ENCODE assay signal across 8 mouse cellular contexts in genomic region chr16:16599586-16600401, GRCm38 (mm10). TPM values are rescaled to one million over a fixed set of nuclear protein-coding genes. Genes with fewer than 3 reads are reported as not detected.
DNase-seq lines count a peak whose midpoint lies in the region; ATAC-seq and TF ChIP-seq lines count a peak whose summit lies in the region.

No protein-coding gene starts in this region.

- peak; percentile 8 to 11 for DNase-seq in B cell, adult 2 months
- DNase-seq in forebrain, embryonic 10.5 days (ENCODE audit: extremely low spot score, low spot score), result peak; percentile 52
- peak; percentile 22 for DNase-seq in thymus, postnatal 14 days

- WGBS in forebrain, embryonic 10.5 days, result under 1% methylated on average over 77 of the region's 77 CpGs
- under 1% methylated on average over 77 of the region's 77 CpGs for WGBS in heart, embryonic 13.5 days
- WGBS in kidney, embryonic 16.5 days, result under 1% methylated on average over 69 of the region's 77 CpGs
- 1% methylated on average over 72 of the region's 77 CpGs for WGBS in liver, embryonic 15.5 days (ENCODE audit: insufficient replicate concordance)
- under 1% methylated on average over 77 of the region's 77 CpGs for WGBS in neural tube, embryonic 12.5 days

- TF ChIP-seq CTCF in bone marrow macrophage, adult 2 months (IDR thresholded peaks at IDR 0.05; ENCODE audit: low read depth, low read length), result no peak

- H3K9ac ChIP-seq in heart, embryonic 13.5 days, result peak overlapping the region; percentile 92
- peak overlapping the region; percentile 95 for H3K9ac ChIP-seq in kidney, embryonic 16.5 days (replicated peaks; ENCODE audit: low read length)
- H3K9ac ChIP-seq in liver, embryonic 15.5 days, result peak overlapping the region; percentile 35; the same call in 1 of the 2 replicates
- H3K9ac ChIP-seq in neural tube, embryonic 12.5 days, result peak overlapping the region; percentile 81

- H3K27ac ChIP-seq in bone marrow macrophage, adult 2 months (ENCODE audit: insufficient read depth, low read depth, low read length), result no peak overlapping the region
- peak overlapping the region; percentile 87 for H3K27ac ChIP-seq in forebrain, embryonic 10.5 days
- 0 out of 2 replicates have a peak overlapping the region, but pooled peaks have one; percentile 24 for H3K27ac ChIP-seq in heart, embryonic 13.5 days (replicated peaks)
- peak overlapping the region; percentile 96 for H3K27ac ChIP-seq in kidney, embryonic 16.5 days (ENCODE audit: low read length)
- peak overlapping the region; percentile 55; the same call in 1 of the 2 replicates for H3K27ac ChIP-seq in liver, embryonic 15.5 days (replicated peaks)
- no peak overlapping the region for H3K27ac ChIP-seq in neural tube, embryonic 12.5 days

- no peaks in the 10 kb centered on the region for H3K4me1 ChIP-seq in bone marrow macrophage, adult 2 months (ENCODE audit: control insufficient read depth, insufficient read depth, low read length)
- H3K4me1 ChIP-seq in forebrain, embryonic 10.5 days, result peaks cover 15% of the 10 kb centered on the region
- H3K4me1 ChIP-seq in heart, embryonic 13.5 days, result peaks cover 7% of the 10 kb centered on the region
- peaks cover 13% of the 10 kb centered on the region; the same call in 1 of the 2 replicates for H3K4me1 ChIP-seq in kidney, embryonic 16.5 days (ENCODE audit: insufficient read depth, low read length)
- H3K4me1 ChIP-seq in liver, embryonic 15.5 days (replicated peaks), result no peaks in the 10 kb centered on the region
- no peaks in the 10 kb centered on the region; the same call in 1 of the 2 replicates for H3K4me1 ChIP-seq in neural tube, embryonic 12.5 days

- H3K36me3 ChIP-seq in forebrain, embryonic 10.5 days (replicated peaks), result no peaks in the 10 kb centered on the region
- H3K36me3 ChIP-seq in heart, embryonic 13.5 days, result no peaks in the 10 kb centered on the region
- no peaks in the 10 kb centered on the region for H3K36me3 ChIP-seq in kidney, embryonic 16.5 days (ENCODE audit: insufficient read depth, low read length)
- H3K36me3 ChIP-seq in liver, embryonic 15.5 days (replicated peaks), result no peaks in the 10 kb centered on the region
- H3K36me3 ChIP-seq in neural tube, embryonic 12.5 days, result no peaks in the 10 kb centered on the region

- no peaks in the 10 kb centered on the region for H3K9me3 ChIP-seq in forebrain, embryonic 10.5 days
- no peaks in the 10 kb centered on the region for H3K9me3 ChIP-seq in heart, embryonic 13.5 days
- no peaks in the 10 kb centered on the region for H3K9me3 ChIP-seq in kidney, embryonic 16.5 days (ENCODE audit: low read length)
- H3K9me3 ChIP-seq in liver, embryonic 15.5 days (replicated peaks), result no peaks in the 10 kb centered on the region
- H3K9me3 ChIP-seq in neural tube, embryonic 12.5 days, result no peaks in the 10 kb centered on the region

- peaks cover 31% of the 10 kb centered on the region for H3K27me3 ChIP-seq in forebrain, embryonic 10.5 days (ENCODE audit: poor library complexity, severe bottlenecking)
- no peaks in the 10 kb centered on the region for H3K27me3 ChIP-seq in heart, embryonic 13.5 days (replicated peaks)
- H3K27me3 ChIP-seq in kidney, embryonic 16.5 days (ENCODE audit: insufficient read depth, low read length), result no peaks in the 10 kb centered on the region
- H3K27me3 ChIP-seq in liver, embryonic 15.5 days, result peaks cover 31% of the 10 kb centered on the region
- H3K27me3 ChIP-seq in neural tube, embryonic 12.5 days (replicated peaks), result no peaks in the 10 kb centered on the region

- H3K4me2 ChIP-seq in heart, embryonic 13.5 days, result peak overlapping the region; percentile 92
- peak overlapping the region; percentile 84 for H3K4me2 ChIP-seq in kidney, embryonic 16.5 days (replicated peaks; ENCODE audit: low read depth, low read length)
- H3K4me2 ChIP-seq in liver, embryonic 15.5 days, result peak overlapping the region; percentile 75
- peak overlapping the region; percentile 99 for H3K4me2 ChIP-seq in neural tube, embryonic 12.5 days (replicated peaks)

- H3K4me3 ChIP-seq in bone marrow macrophage, adult 2 months (ENCODE audit: insufficient read depth, low read length), result peak overlapping the region; percentile 87
- peak overlapping the region; percentile 68 for H3K4me3 ChIP-seq in forebrain, embryonic 10.5 days
- peak overlapping the region; percentile 87 for H3K4me3 ChIP-seq in heart, embryonic 13.5 days
- H3K4me3 ChIP-seq in kidney, embryonic 16.5 days (ENCODE audit: low read length), result peak overlapping the region; percentile 90
- H3K4me3 ChIP-seq in liver, embryonic 15.5 days (replicated peaks), result peak overlapping the region; percentile 60
- peak overlapping the region; percentile 77 for H3K4me3 ChIP-seq in neural tube, embryonic 12.5 days

- peak; percentile 37; the same call in 1 of the 2 replicates for ATAC-seq in heart, embryonic 13.5 days (ENCODE audit: extremely low read depth, insufficient number of reproducible peaks, low FRiP score, low TSS enrichment)
- ATAC-seq in kidney, embryonic 16.5 days (ENCODE audit: low FRiP score, low TSS enrichment), result peak; percentile 99
- peak; percentile 80 for ATAC-seq in liver, embryonic 15.5 days (ENCODE audit: insufficient read depth)
- peak; percentile 91 for ATAC-seq in neural tube, embryonic 12.5 days (ENCODE audit: low FRiP score, low read depth)

- no peak for TF ChIP-seq POLR2A in bone marrow macrophage, adult 2 months (IDR thresholded peaks at IDR 0.05; ENCODE audit: borderline replicate concordance, low read depth, low read length)

RNA-seq across cellular contexts. Expression of gene Fgd4, which starts 0.6 kb away (rescaled TPM):
- 90.8 and 97.9 TPM in 2 replicates for polyA plus RNA-seq in bone marrow macrophage, adult 2 months (2012; ENCODE audit: insufficient read depth, insufficient read length, missing spikeins)
- polyA plus RNA-seq in forebrain, embryonic 10.5 days (2016; fragmentation: Nextera tagmentation; extraction: Ambion mirVana), result 13.5 and 14.5 TPM in 2 replicates
- 8.2 and 8.6 TPM in 2 replicates for polyA plus RNA-seq in heart, embryonic 13.5 days (2015; fragmentation: Nextera tagmentation; extraction: Ambion mirVana)
- 10.3 and 13.9 TPM in 2 replicates for polyA plus RNA-seq in kidney, embryonic 16.5 days (2015; fragmentation: Nextera tagmentation; extraction: Ambion mirVana)
- 2.2 and 2.6 TPM in 2 replicates for polyA plus RNA-seq in liver, embryonic 15.5 days (2015; fragmentation: Nextera tagmentation; extraction: Ambion mirVana)
- 23.0 and 24.9 TPM in 2 replicates for polyA plus RNA-seq in neural tube, embryonic 12.5 days (2016; fragmentation: Nextera tagmentation; extraction: Ambion mirVana)

Comparison
In these comparisons a context has a peak if more than half of its experiments do, and no peak if none do; other contexts are left out.
1. H3K27ac ChIP-seq: peak in forebrain, embryonic 10.5 days (single experiment), heart, embryonic 13.5 days (single experiment), kidney, embryonic 16.5 days (single experiment) and liver, embryonic 15.5 days (single experiment); none in bone marrow macrophage, adult 2 months (single experiment) and neural tube, embryonic 12.5 days (single experiment).
2. ATAC-seq: peak in every context shown above with its lines; median percentile 99 in kidney, embryonic 16.5 days; 91 in neural tube, embryonic 12.5 days; 80 in liver, embryonic 15.5 days; 37 in heart, embryonic 13.5 days.
3. H3K9ac ChIP-seq: peak in every context shown above with its lines; median percentile 95 in kidney, embryonic 16.5 days; 92 in heart, embryonic 13.5 days; 81 in neural tube, embryonic 12.5 days; 35 in liver, embryonic 15.5 days.
4. Peak in every context shown above with its lines, with median percentiles within 50 percentile points of each other: DNase-seq, H3K4me3 ChIP-seq and H3K4me2 ChIP-seq.